Comparison of ENCODE assay signal across 8 mouse cellular contexts in the genomic region with DNA sequence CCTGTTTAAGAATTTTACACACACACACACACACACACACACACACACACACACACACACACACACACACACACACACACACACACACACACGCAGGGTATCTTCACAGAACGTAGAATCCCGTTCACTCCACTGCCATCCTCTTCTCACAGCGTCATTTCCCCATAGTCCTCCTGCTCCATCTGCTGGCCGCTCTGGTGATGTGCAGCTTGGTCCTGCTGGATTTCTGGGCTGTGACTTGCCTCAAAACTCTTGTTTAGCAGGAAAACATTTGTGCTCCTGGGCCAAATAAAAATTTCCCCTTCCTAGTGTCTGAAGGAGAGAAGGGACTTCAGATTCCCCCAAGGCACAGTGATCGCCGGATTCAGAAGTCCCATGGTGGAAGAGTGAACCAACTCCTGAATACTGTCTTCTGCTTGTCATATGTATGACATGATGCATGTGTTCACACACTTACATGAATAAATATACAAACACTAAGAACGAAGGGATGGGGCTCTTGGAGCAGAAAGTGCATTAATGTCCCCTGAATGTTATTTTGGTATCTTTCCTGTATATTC. TPM values are rescaled to one million over a fixed set of nuclear protein-coding genes. Genes with fewer than 3 reads are reported as not detected.
DNase-seq lines count a peak whose midpoint lies in the region; ATAC-seq lines count a peak whose summit lies in the region.

No protein-coding gene starts in this region.

- under 1% methylated on average over 8 of the region's 8 CpGs for WGBS in hindbrain, embryonic 15.5 days
- WGBS in macrophage (ENCODE audit: missing documents) = 0% methylated on average over 5 of the region's 8 CpGs

- H3K27me3 ChIP-seq in hindbrain, embryonic 15.5 days = peaks cover 17% of the 10 kb centered on the region

- no peaks in the 10 kb centered on the region for H3K36me3 ChIP-seq in hindbrain, embryonic 15.5 days
- no peaks in the 10 kb centered on the region for H3K36me3 ChIP-seq in macrophage (ENCODE audit: inconsistent target)

- H3K4me3 ChIP-seq in hindbrain, embryonic 15.5 days = peak overlapping the region; percentile 53
- H3K4me3 ChIP-seq in macrophage (ENCODE audit: inconsistent target) = peak overlapping the region; percentile 54

- peaks cover 7% of the 10 kb centered on the region for H3K4me1 ChIP-seq in hindbrain, embryonic 15.5 days (replicated peaks)

- H3K4me2 ChIP-seq in hindbrain, embryonic 15.5 days = peak overlapping the region; percentile 99

- peak; percentile 68 for ATAC-seq in hindbrain, embryonic 15.5 days (ENCODE audit: low FRiP score, low read depth)

- DNase-seq in WW6 (ENCODE audit: low read depth, low spot score) = peak; percentile 34
- peak; percentile 67 to 70 for DNase-seq in cerebellum, postnatal 36 days
- DNase-seq in frontal cortex, postnatal 36 days (ENCODE audit: low spot score in 2 of 2) = peak; percentile 70 to 72
- peak; percentile 24 for DNase-seq in left cerebral cortex, adult 11 months (ENCODE audit: low spot score)
- DNase-seq in retina, postnatal 7 days (ENCODE audit: low read depth, low spot score) = peak; percentile 54
- DNase-seq in urinary bladder, adult 2 months (ENCODE audit: low spot score) = peak; percentile 48

- H3K9ac ChIP-seq in hindbrain, embryonic 15.5 days = peak overlapping the region; percentile 54; the same call in 1 of the 2 replicates

- no peaks in the 10 kb centered on the region for H3K9me3 ChIP-seq in hindbrain, embryonic 15.5 days

- H3K79me2 ChIP-seq in macrophage (ENCODE audit: inconsistent target) = no peaks in the 10 kb centered on the region

- no peak overlapping the region for H3K27ac ChIP-seq in hindbrain, embryonic 15.5 days (replicated peaks)
- no peak overlapping the region for H3K27ac ChIP-seq in macrophage

RNA-seq across cellular contexts. Expression of gene Ifne, which starts 12.6 kb away (rescaled TPM):
- polyA plus RNA-seq in hindbrain, embryonic 15.5 days (2015; fragmentation: Nextera tagmentation; extraction: Ambion mirVana) = not detected in 2 replicates
- total RNA-seq in macrophage (2018; cell fraction: chromatin; rRNA removed) = not detected
- total RNA-seq in macrophage (2018; cell fraction: cytosol; rRNA removed) = not detected
- not detected for total RNA-seq in macrophage (2018; cell fraction: nucleus; rRNA removed)
- not detected in 3 replicates for polyA plus RNA-seq in macrophage (2018)
- 0.48 and 0.80 TPM in 2 replicates for polyA plus RNA-seq in urinary bladder, adult 2 months (2012; rRNA removed)

RNA-seq across cellular contexts. Expression of gene Ifna1, which starts 17.6 kb away (rescaled TPM):
- not detected in 2 replicates for polyA plus RNA-seq in hindbrain, embryonic 15.5 days (2015; fragmentation: Nextera tagmentation; extraction: Ambion mirVana)
- 1 to 10 TPM in 1 of 26 experiments, not detected in 25; 1.2 TPM for total RNA-seq in macrophage (2018; cell fraction: chromatin; rRNA removed)
- total RNA-seq in macrophage (2018; cell fraction: cytosol; rRNA removed) = under 1 TPM in 1 of 26 experiments, not detected in 25; 0.61 TPM
- total RNA-seq in macrophage (2018; cell fraction: nucleus; rRNA removed) = 1 to 10 TPM in 1 of 26 experiments, not detected in 25; 2.6 TPM
- polyA plus RNA-seq in macrophage (2018) = not detected in 3 replicates
- polyA plus RNA-seq in urinary bladder, adult 2 months (2012; rRNA removed) = not detected in 2 replicates

RNA-seq across cellular contexts. Expression of gene Ifna4, which starts 25.8 kb away (rescaled TPM):
- not detected in 2 replicates for polyA plus RNA-seq in hindbrain, embryonic 15.5 days (2015; fragmentation: Nextera tagmentation; extraction: Ambion mirVana)
- total RNA-seq in macrophage (2018; cell fraction: chromatin; rRNA removed) = 1 to 10 TPM in 1 of 26 experiments, not detected in 25; 4.9 TPM
- under 1 TPM in 2 of 26 experiments, not detected in 24; 0.19 to 0.98 TPM for total RNA-seq in macrophage (2018; cell fraction: cytosol; rRNA removed)
- total RNA-seq in macrophage (2018; cell fraction: nucleus; rRNA removed) = 1 to 10 TPM in 2 of 26 experiments, not detected in 24; 4.0 to 7.9 TPM
- not detected in 3 replicates for polyA plus RNA-seq in macrophage (2018)
- polyA plus RNA-seq in urinary bladder, adult 2 months (2012; rRNA removed) = not detected in 2 replicates

RNA-seq across cellular contexts. Expression of gene Ifna5, which starts 32.1 kb away (rescaled TPM):
- not detected in 2 replicates for polyA plus RNA-seq in hindbrain, embryonic 15.5 days (2015; fragmentation: Nextera tagmentation; extraction: Ambion mirVana)
- 1 to 10 TPM in 1 of 26 experiments, not detected in 25; 3.9 TPM for total RNA-seq in macrophage (2018; cell fraction: chromatin; rRNA removed)
- total RNA-seq in macrophage (2018; cell fraction: cytosol; rRNA removed) = 1 to 10 TPM in 1 of 26 experiments, under 1 TPM in 1, not detected in 24; 0.62 to 1.3 TPM
- total RNA-seq in macrophage (2018; cell fraction: nucleus; rRNA removed) = 1 to 10 TPM in 1 of 26 experiments, not detected in 25; 3.9 TPM
- not detected in 3 replicates for polyA plus RNA-seq in macrophage (2018)
- not detected in 2 replicates for polyA plus RNA-seq in urinary bladder, adult 2 months (2012; rRNA removed)

RNA-seq across cellular contexts. Expression of gene Ifna6, which starts 40.2 kb away (rescaled TPM):
- not detected in 2 replicates for polyA plus RNA-seq in hindbrain, embryonic 15.5 days (2015; fragmentation: Nextera tagmentation; extraction: Ambion mirVana)
- total RNA-seq in macrophage (2018; cell fraction: chromatin; rRNA removed) = not detected
- total RNA-seq in macrophage (2018; cell fraction: cytosol; rRNA removed) = not detected
- total RNA-seq in macrophage (2018; cell fraction: nucleus; rRNA removed) = not detected
- polyA plus RNA-seq in macrophage (2018) = not detected in 3 replicates
- polyA plus RNA-seq in urinary bladder, adult 2 months (2012; rRNA removed) = not detected in 2 replicates
